Mouse (Mus musculus) embryonic facial prominence, embryonic 12.5 days (tissue): ENCODE data around the gene Scfd2. TPM values are rescaled to one million over a fixed set of nuclear protein-coding genes. Genes with fewer than 3 reads are reported as not detected.

Experiments
- ATAC-seq: fragments of 200-750 bp; cut with Nextera tagmentation; 2 replicates; pipeline ENCODE4 v1.8.0; 2017; ENCODE audit not compliant: insufficient number of reproducible peaks, insufficient read depth, low FRiP score, low TSS enrichment
- H3K27ac ChIP-seq: fragments of 300-500 bp; sonication (generic); 2 replicates; pipeline ENCODE4 v1.5.1; 2016; ENCODE audit warnings: mild to moderate bottlenecking
- H3K27me3 ChIP-seq: fragments of 300-500 bp; sonication (generic); 2 replicates; pipeline ENCODE4 v1.6.1; 2016; ENCODE audit warnings: mild to moderate bottlenecking, moderate library complexity
- H3K36me3 ChIP-seq: fragments of 300-500 bp; sonication (generic); 2 replicates; pipeline ENCODE4 v1.6.1; 2016; ENCODE audit warnings: mild to moderate bottlenecking
- H3K4me1 ChIP-seq: fragments of 300-500 bp; sonication (generic); 2 replicates; pipeline ENCODE4 v1.6.1; 2016
- H3K4me2 ChIP-seq: fragments of 300-500 bp; sonication (generic); replicated peaks from 2 replicates; pipeline ENCODE4 v1.6.1; 2016; ENCODE audit warnings: mild to moderate bottlenecking, moderate library complexity
- H3K4me3 ChIP-seq: fragments of 300-500 bp; sonication (generic); 2 replicates; pipeline ENCODE4 v1.5.1; 2016; ENCODE audit warnings: mild to moderate bottlenecking
- H3K9ac ChIP-seq: fragments of 300-500 bp; sonication (generic); 2 replicates; pipeline ENCODE4 v1.6.1; 2016; ENCODE audit warnings: mild to moderate bottlenecking, moderate library complexity
- H3K9me3 ChIP-seq: fragments of 300-500 bp; sonication (generic); 2 replicates; pipeline ENCODE4 v1.6.1; 2016; ENCODE audit warnings: mild to moderate bottlenecking, moderate library complexity
- WGBS: fragments of 180-500 bp; shearing (Covaris S2); methylation state at CpG from one replicate; pipeline ENCODE4 v1.1.7; 2016; 5-methylcytosine and 5-hydroxymethylcytosine counted together
- polyA plus RNA-seq: library from polyadenylated mRNA; unstranded; fragments of >200 nt; fragmentation: Nextera tagmentation; extraction: Ambion mirVana; gene quantifications from 2 replicates; pipeline ENCODE4 v1.2.1, GENCODE M21; 2016

Gene Scfd2
- polyA plus RNA-seq, 1 experiment from 2014 or later, result 18.2 TPM

- H3K27ac ChIP-seq, result no peak overlapping the region
- no peaks in the 10 kb centered on the region for H3K36me3 ChIP-seq
- peaks cover 6% of the 10 kb centered on the region; the same call in 1 of the 2 replicates for H3K4me1 ChIP-seq
- H3K27me3 ChIP-seq, result no peaks in the 10 kb centered on the region
- no peak for ATAC-seq
- no peaks in the 10 kb centered on the region for H3K9me3 ChIP-seq
- no peak overlapping the region for H3K4me3 ChIP-seq
- H3K9ac ChIP-seq, result no peak overlapping the region
- no peak overlapping the region for H3K4me2 ChIP-seq
- WGBS, result 68% methylated on average over 10 of the region's 10 CpGs
These were observed 210.4 kb downstream of the Scfd2 start for GRCm38 (mm10) chr5:74321010-74321746.

GRCm38 (mm10) chr5:74319551-74319950 is 212.0 kb downstream of the Scfd2 start:
- Histone ChIP-seq H3K36me3 (no peaks in the 10 kb centered on the region), H3K4me3 (no peak overlapping the region), H3K4me1 (peaks cover 11% of the 10 kb centered on the region; the same call in 1 of the 2 replicates), H3K27me3 (no peaks in the 10 kb centered on the region), H3K4me2 (no peak overlapping the region), H3K9ac (no peak overlapping the region), H3K27ac (no peak overlapping the region), H3K9me3 (no peaks in the 10 kb centered on the region)
- no peak for ATAC-seq
- 72% methylated on average over 2 of the region's 2 CpGs for WGBS

GRCm38 (mm10) chr5:74317174-74317573 is 214.4 kb downstream of the Scfd2 start:
- ATAC-seq, result no peak
- H3K27me3 ChIP-seq, result no peaks in the 10 kb centered on the region
- H3K36me3 ChIP-seq, result no peaks in the 10 kb centered on the region
- H3K4me2 ChIP-seq, result no peak overlapping the region
- 92% methylated on average over 3 of the region's 3 CpGs for WGBS
- H3K4me1 ChIP-seq, result peaks cover 11% of the 10 kb centered on the region; the same call in 1 of the 2 replicates
- H3K27ac ChIP-seq, result no peak overlapping the region
- no peaks in the 10 kb centered on the region for H3K9me3 ChIP-seq
- no peak overlapping the region for H3K9ac ChIP-seq
- H3K4me3 ChIP-seq, result no peak overlapping the region

- WGBS, result 88% methylated on average over 11 of the region's 11 CpGs
- peaks cover 11% of the 10 kb centered on the region; the same call in 1 of the 2 replicates for H3K4me1 ChIP-seq
- no peak overlapping the region for H3K4me2 ChIP-seq
- H3K4me3 ChIP-seq, result no peak overlapping the region
- no peaks in the 10 kb centered on the region for H3K27me3 ChIP-seq
- no peaks in the 10 kb centered on the region for H3K9me3 ChIP-seq
- ATAC-seq, result no peak
- peak overlapping the region; percentile 20; the same call in 1 of the 2 replicates for H3K27ac ChIP-seq
- H3K9ac ChIP-seq, result no peak overlapping the region
- H3K36me3 ChIP-seq, result no peaks in the 10 kb centered on the region
These were observed 215.1 kb downstream of the Scfd2 start for GRCm38 (mm10) chr5:74316333-74316945.

GRCm38 (mm10) chr5:74315471-74316245 is 215.9 kb downstream of the Scfd2 start:
- no peaks in the 10 kb centered on the region for H3K36me3 ChIP-seq
- peak overlapping the region; percentile 20; the same call in 1 of the 2 replicates for H3K27ac ChIP-seq
- H3K4me3 ChIP-seq, result no peak overlapping the region
- no peak for ATAC-seq
- WGBS, result 54% methylated on average over 12 of the region's 12 CpGs
- no peaks in the 10 kb centered on the region for H3K27me3 ChIP-seq
- H3K9me3 ChIP-seq, result no peaks in the 10 kb centered on the region
- no peak overlapping the region for H3K4me2 ChIP-seq
- H3K9ac ChIP-seq, result no peak overlapping the region
- H3K4me1 ChIP-seq, result peaks cover 8% of the 10 kb centered on the region; the same call in 1 of the 2 replicates

GRCm38 (mm10) chr5:74314501-74314900 is 217.1 kb downstream of the Scfd2 start:
- no peaks in the 10 kb centered on the region for H3K36me3 ChIP-seq
- WGBS, result 63% methylated on average over 6 of the region's 6 CpGs
- no peak overlapping the region for H3K4me3 ChIP-seq
- peaks cover 8% of the 10 kb centered on the region; the same call in 1 of the 2 replicates for H3K4me1 ChIP-seq
- no peak overlapping the region for H3K27ac ChIP-seq
- no peaks in the 10 kb centered on the region for H3K27me3 ChIP-seq
- no peak overlapping the region for H3K4me2 ChIP-seq
- no peak overlapping the region for H3K9ac ChIP-seq
- H3K9me3 ChIP-seq, result no peaks in the 10 kb centered on the region
- ATAC-seq, result no peak

GRCm38 (mm10) chr5:74313542-74313941 is 218.0 kb downstream of the Scfd2 start:
- H3K9me3 ChIP-seq, result no peaks in the 10 kb centered on the region
- H3K4me3 ChIP-seq, result no peak overlapping the region
- H3K4me1 ChIP-seq, result peaks cover 8% of the 10 kb centered on the region; the same call in 1 of the 2 replicates
- H3K4me2 ChIP-seq, result no peak overlapping the region
- no peak overlapping the region for H3K27ac ChIP-seq
- WGBS, result 83% methylated on average over 7 of the region's 7 CpGs
- no peaks in the 10 kb centered on the region for H3K36me3 ChIP-seq
- ATAC-seq, result no peak
- no peak overlapping the region for H3K9ac ChIP-seq
- H3K27me3 ChIP-seq, result no peaks in the 10 kb centered on the region

GRCm38 (mm10) chr5:74311865-74312264 is 219.7 kb downstream of the Scfd2 start:
- no peak for ATAC-seq
- Histone ChIP-seq H3K4me1 (peaks cover 11% of the 10 kb centered on the region; the same call in 1 of the 2 replicates), H3K27ac (no peak overlapping the region), H3K4me2 (no peak overlapping the region), H3K9me3 (no peaks in the 10 kb centered on the region), H3K4me3 (no peak overlapping the region), H3K9ac (no peak overlapping the region), H3K36me3 (no peaks in the 10 kb centered on the region), H3K27me3 (no peaks in the 10 kb centered on the region)
- WGBS, result 62% methylated on average over 6 of the region's 6 CpGs

- no peak overlapping the region for H3K27ac ChIP-seq
These were observed 220.2 kb downstream of the Scfd2 start for GRCm38 (mm10) chr5:74311200-74311825.

GRCm38 (mm10) chr5:74310101-74310500 is 221.5 kb downstream of the Scfd2 start:
- H3K9me3 ChIP-seq, result no peaks in the 10 kb centered on the region
- H3K4me3 ChIP-seq, result no peak overlapping the region
- H3K27me3 ChIP-seq, result no peaks in the 10 kb centered on the region
- 81% methylated on average over 5 of the region's 5 CpGs for WGBS
- H3K9ac ChIP-seq, result no peak overlapping the region
- H3K4me2 ChIP-seq, result no peak overlapping the region
- 0 out of 2 replicates have a peak, but pooled peaks cover 9% of the 10 kb centered on the region for H3K4me1 ChIP-seq
- ATAC-seq, result no peak
- no peaks in the 10 kb centered on the region for H3K36me3 ChIP-seq
- H3K27ac ChIP-seq, result no peak overlapping the region

More at GRCm38 (mm10) chr5:74311200-74311825, 220.2 kb downstream of the Scfd2 start:
- 28% methylated on average over 6 of the region's 6 CpGs for WGBS
- Histone ChIP-seq H3K27me3 (no peaks in the 10 kb centered on the region), H3K9ac (no peak overlapping the region), H3K4me3 (no peak overlapping the region), H3K36me3 (no peaks in the 10 kb centered on the region), H3K4me1 (peaks cover 8% of the 10 kb centered on the region; the same call in 1 of the 2 replicates), H3K9me3 (no peaks in the 10 kb centered on the region), H3K4me2 (no peak overlapping the region)
- ATAC-seq, result no peak

- H3K36me3 ChIP-seq, result no peaks in the 10 kb centered on the region
- no peak for ATAC-seq
- H3K4me3 ChIP-seq, result no peak overlapping the region
- no peaks in the 10 kb centered on the region for H3K9me3 ChIP-seq
- no peak overlapping the region for H3K27ac ChIP-seq
- no peaks in the 10 kb centered on the region for H3K27me3 ChIP-seq
- WGBS, result 61% methylated on average over 5 of the region's 5 CpGs
- H3K4me2 ChIP-seq, result no peak overlapping the region
- 0 out of 2 replicates have a peak, but pooled peaks cover 9% of the 10 kb centered on the region for H3K4me1 ChIP-seq
- no peak overlapping the region for H3K9ac ChIP-seq
These were observed 224.3 kb downstream of the Scfd2 start for GRCm38 (mm10) chr5:74307242-74307641.
